Mouse (Mus musculus) limb, embryonic 14.5 days (tissue): ENCODE measurements around the gene Gm20388. TPM values are rescaled to one million over a fixed set of nuclear protein-coding genes. Genes with fewer than 3 reads are reported as not detected.

ENCODE experiments used
- ATAC-seq: fragments of 200-750 bp; cut with Nextera tagmentation; 2 replicates; pipeline ENCODE4 v1.8.0; 2017; ENCODE audit warnings: low read depth, moderate number of reproducible peaks, moderate TSS enrichment; ENCODE audit not compliant: low FRiP score
- DNase-seq: peaks from one replicate; pipeline ENCODE4 v3.0.0-alpha.2; 2015; ENCODE audit warnings: low spot score
- H3K27ac ChIP-seq: fragments of 300-500 bp; sonication (generic); replicated peaks from 2 replicates; pipeline ENCODE4 v1.5.1; 2014; ENCODE audit warnings: low read depth, mild to moderate bottlenecking, low read length, moderate library complexity, mixed read lengths
- H3K27me3 ChIP-seq: fragments of 300-500 bp; sonication (generic); 2 replicates; pipeline ENCODE4 v1.6.1; 2014; ENCODE audit warnings: low read length, mixed read lengths; ENCODE audit not compliant: control insufficient read depth, insufficient read depth
- H3K36me3 ChIP-seq: fragments of 300-500 bp; sonication (generic); 2 replicates; pipeline ENCODE4 v1.6.1; 2014; ENCODE audit warnings: mild to moderate bottlenecking, low read length, moderate library complexity, mixed read lengths; ENCODE audit not compliant: control insufficient read depth, insufficient read depth
- H3K4me1 ChIP-seq: fragments of 300-500 bp; sonication (generic); 2 replicates; pipeline ENCODE4 v1.6.1; 2014; ENCODE audit warnings: antibody characterized with exemption, low read length, mixed read lengths; ENCODE audit not compliant: control insufficient read depth, insufficient read depth
- H3K4me2 ChIP-seq: fragments of 300-500 bp; sonication (generic); replicated peaks from 2 replicates; pipeline ENCODE4 v1.6.1; 2014; ENCODE audit warnings: low read depth, mild to moderate bottlenecking, low read length, moderate library complexity; ENCODE audit not compliant: severe bottlenecking
- H3K4me3 ChIP-seq: fragments of 300-500 bp; sonication (generic); replicated peaks from 2 replicates; pipeline ENCODE4 v1.5.1; 2014; ENCODE audit warnings: low read length
- H3K9ac ChIP-seq: fragments of 300-500 bp; sonication (generic); 2 replicates; pipeline ENCODE4 v1.6.1; 2014; ENCODE audit warnings: mild to moderate bottlenecking, low read depth, low read length, moderate library complexity; ENCODE audit not compliant: severe bottlenecking
- H3K9me3 ChIP-seq: fragments of 300-500 bp; sonication (generic); 2 replicates; pipeline ENCODE4 v1.6.1; 2016; ENCODE audit warnings: low read length; ENCODE audit not compliant: control insufficient read depth
- POLR2A ChIP-seq: fragments of 200-500 bp; IDR thresholded peaks from 2 replicates; pipeline ENCODE4 v1.8.0; 2012; ENCODE audit warnings: inconsistent platforms, mild to moderate bottlenecking, moderate library complexity, borderline replicate concordance; ENCODE audit not compliant: insufficient read depth, insufficient read length; ENCODE audit errors: extremely low read depth
- WGBS: fragments of 180-500 bp; shearing (Covaris S2); extraction: QIAGEN DNeasy Blood & Tissue Kit; methylation state at CpG from one replicate; pipeline ENCODE4 v1.1.7; 2014; 5-methylcytosine and 5-hydroxymethylcytosine counted together
- polyA plus RNA-seq, 2 experiments: library from polyadenylated mRNA; depleted of rRNA in 1 of 2; stranded (reverse) in 1 of 2; unstranded in 1 of 2; fragments of >200 nt; fragmentation: Nextera tagmentation in 1 of 2; extraction: Ambion mirVana in 1 of 2; gene quantifications; 2 replicates each; pipeline versions ENCODE4 v1.2.1 to v1.2.3; 2012 to 2014

The Gm20388 gene
- polyA plus RNA-seq, 2 experiments, result 1.9 to 49.9 TPM

DNA sequence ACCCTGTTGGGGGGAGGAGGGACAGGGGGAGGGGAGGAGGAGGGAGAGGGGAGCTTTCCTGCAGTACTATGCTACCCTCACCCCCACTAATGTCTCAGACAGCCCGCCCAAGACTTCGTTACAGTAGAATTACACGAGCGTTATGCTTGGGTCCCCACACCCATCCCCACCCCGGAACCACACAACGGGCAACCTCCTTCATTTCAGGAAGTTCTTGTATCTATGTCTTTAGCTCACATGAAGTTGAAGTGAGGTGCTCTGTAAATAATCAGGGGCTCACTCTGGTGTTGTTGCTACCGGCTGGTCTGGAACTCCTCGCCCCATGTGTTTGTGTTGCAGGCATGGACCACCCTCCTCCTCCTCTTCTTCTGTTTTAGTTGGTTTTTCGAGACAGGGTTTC is 2517.5 kb downstream of the Gm20388 start:
- Histone ChIP-seq H3K4me3 (no peak overlapping the region), H3K36me3 (0 out of 2 replicates have a peak, but pooled peaks cover 3% of the 10 kb centered on the region), H3K4me2 (no peak overlapping the region), H3K9me3 (no peaks in the 10 kb centered on the region), H3K9ac (no peak overlapping the region), H3K27ac (no peak overlapping the region), H3K4me1 (peaks cover 14% of the 10 kb centered on the region), H3K27me3 (no peaks in the 10 kb centered on the region)
- ATAC-seq (no peak), DNase-seq (no peak)
- no peak for TF ChIP-seq POLR2A
- 89% methylated on average over 9 of the region's 9 CpGs for WGBS

DNA sequence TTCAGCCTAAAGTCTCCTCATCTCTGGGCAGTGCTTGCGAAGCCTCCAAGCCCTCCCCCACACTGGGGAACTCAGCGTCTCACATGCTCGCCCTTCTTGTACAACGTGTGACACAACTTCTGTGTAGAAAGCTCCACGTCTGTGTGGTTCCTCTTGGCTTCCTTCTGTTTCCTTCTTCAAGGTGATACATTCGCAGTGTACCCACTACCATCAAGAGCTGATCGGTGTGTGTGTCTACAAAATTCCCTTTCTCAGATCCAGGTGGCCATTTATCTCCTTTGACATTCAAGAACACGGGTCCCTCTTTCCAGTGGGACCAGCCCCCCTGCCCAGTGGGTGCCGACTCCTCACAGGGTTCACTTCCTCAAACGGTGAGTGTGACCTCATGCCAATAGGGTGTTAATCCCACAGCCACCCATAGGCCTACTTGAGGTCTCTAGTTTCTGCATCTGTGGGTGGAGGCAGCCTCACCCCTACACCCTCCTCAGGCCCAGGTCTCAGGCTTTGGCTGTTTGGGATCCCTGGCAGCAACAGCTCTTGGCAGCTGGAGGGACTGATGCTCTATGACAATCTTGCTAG is 2519.5 kb downstream of the Gm20388 start:
- Histone ChIP-seq H3K36me3 (peaks cover 2% of the 10 kb centered on the region; the same call in 1 of the 2 replicates), H3K4me3 (no peak overlapping the region), H3K4me1 (peaks cover 14% of the 10 kb centered on the region), H3K27me3 (no peaks in the 10 kb centered on the region), H3K9me3 (no peaks in the 10 kb centered on the region), H3K4me2 (no peak overlapping the region), H3K9ac (no peak overlapping the region), H3K27ac (no peak overlapping the region)
- no peak for DNase-seq
- no peak for TF ChIP-seq POLR2A
- WGBS, result 86% methylated on average over 10 of the region's 10 CpGs
- ATAC-seq, result no peak

DNA sequence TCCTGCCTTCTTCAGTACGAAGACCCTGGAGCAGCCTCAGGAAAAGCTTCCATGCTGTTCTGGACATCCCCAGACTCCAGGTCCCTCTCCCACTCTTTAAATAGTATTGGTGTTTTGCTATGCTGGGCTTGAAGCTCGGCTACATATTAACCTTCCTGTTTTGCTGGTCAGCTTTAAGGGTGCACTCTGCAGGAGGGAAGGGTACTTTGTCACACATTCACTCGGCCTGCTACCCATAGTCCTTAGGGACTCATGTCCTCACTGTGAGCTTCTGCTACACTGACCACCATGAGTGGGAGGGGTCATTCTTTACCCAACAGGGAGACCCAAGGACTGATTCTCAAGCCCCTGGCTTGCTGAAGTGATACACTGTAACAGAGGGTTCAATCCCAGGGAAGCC is 2520.0 kb downstream of the Gm20388 start:
- ATAC-seq, result no peak
- no peak for DNase-seq
- Histone ChIP-seq H3K4me3 (no peak overlapping the region), H3K4me2 (no peak overlapping the region), H3K4me1 (peaks cover 14% of the 10 kb centered on the region), H3K27me3 (no peaks in the 10 kb centered on the region), H3K36me3 (peaks cover 7% of the 10 kb centered on the region; the same call in 1 of the 2 replicates), H3K9ac (no peak overlapping the region), H3K9me3 (no peaks in the 10 kb centered on the region), H3K27ac (no peak overlapping the region)
- no peak for TF ChIP-seq POLR2A
- WGBS, result 80% methylated on average over 3 of the region's 3 CpGs

DNA sequence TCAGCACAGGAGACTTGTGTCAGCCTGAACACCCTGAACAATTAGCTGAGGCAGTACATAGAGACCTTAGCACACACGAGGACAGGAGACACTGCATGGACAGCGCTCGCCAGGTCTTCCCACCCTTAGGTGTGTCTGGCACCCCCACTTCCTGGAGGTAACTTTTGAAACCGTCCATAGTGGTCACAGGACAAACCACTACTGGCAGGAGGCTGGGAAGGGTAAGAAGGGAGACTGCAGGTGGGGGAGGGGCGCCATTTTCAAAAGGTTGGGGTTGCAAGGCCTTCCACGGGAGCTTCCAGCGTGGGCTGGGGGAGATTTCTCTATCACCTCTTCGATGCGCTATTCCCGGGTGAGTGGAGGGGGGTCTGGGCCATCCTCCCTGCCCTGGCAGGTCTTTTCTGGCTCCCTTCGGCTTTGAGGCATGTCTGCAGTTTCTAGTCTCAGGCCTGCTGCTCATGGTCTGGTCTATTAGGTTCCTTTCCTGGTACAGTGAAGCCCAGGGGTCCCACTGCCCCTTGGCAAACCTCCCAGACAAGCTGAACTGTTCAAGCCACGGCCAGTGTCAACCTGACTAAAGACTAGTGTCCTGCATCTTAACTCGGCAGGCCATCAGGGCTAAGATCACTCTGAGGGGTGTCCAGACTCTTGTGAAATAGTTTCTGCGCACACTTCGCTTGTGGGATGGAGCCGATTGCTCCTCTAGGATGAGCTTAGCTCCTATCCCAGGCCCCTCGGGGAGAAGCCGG is 2521.2 kb downstream of the Gm20388 start:
- H3K27me3 ChIP-seq, result no peaks in the 10 kb centered on the region
- peaks cover 14% of the 10 kb centered on the region for H3K4me1 ChIP-seq
- DNase-seq (no peak), ATAC-seq (no peak)
- peak overlapping the region; percentile 57 for H3K4me3 ChIP-seq
- 36% methylated on average over 18 of the region's 18 CpGs for WGBS
- H3K9me3 ChIP-seq, result no peaks in the 10 kb centered on the region
- H3K4me2 ChIP-seq, result peak overlapping the region; percentile 94
- H3K9ac ChIP-seq, result peak overlapping the region; percentile 79
- peak overlapping the region; percentile 38; the same call in 1 of the 2 replicates for H3K27ac ChIP-seq
- TF ChIP-seq POLR2A, result no peak
- H3K36me3 ChIP-seq, result peaks cover 19% of the 10 kb centered on the region

DNA sequence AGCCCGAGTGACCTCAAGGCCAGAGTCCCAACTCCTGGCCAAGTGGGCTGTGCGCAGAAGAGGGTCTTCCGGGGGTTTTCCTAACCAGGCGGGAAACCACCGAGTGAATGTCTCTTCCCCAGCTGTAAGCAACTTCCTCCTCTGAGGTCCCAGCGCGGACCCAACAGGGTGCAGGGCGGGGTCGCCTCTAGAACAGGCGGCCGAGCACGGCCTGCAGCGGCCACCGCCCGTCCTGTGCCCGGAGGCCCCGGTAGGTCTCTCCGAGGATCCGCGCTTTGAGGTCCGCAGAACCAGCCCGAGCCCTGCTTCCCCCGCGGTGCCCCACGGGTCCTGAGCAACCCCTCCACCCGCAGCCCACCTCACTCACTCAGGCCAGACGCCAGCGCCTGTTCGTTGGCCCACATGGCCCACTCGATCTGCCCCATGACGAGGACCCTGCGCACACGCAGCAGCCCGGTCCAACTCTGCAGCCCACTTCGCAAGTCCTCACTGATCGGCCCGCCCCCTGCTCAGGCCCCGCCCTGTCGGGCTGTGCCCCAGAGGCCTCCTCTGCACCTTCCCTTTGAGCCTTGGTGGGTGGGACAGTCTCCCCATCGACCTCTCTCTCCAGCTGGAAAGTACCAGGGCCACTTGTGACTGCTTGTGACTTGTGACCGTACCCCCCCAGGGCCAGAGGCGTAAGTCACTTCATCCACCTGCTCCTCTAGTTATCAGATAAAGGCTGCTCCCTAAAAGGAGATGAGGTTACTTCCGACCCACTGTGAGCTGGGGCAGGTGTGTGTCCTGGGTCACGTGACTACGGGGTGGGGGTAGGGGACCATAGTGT is 2522.0 kb downstream of the Gm20388 start, which contains the start of gene Cyba:
TSS of gene Cyba (minus strand) at position 488 of the 826 bp plus-strand sequence.
- peak within 1 kb of the TSS; percentile 94 for H3K4me2 ChIP-seq
- peak within 1 kb of the TSS; percentile 79 for H3K9ac ChIP-seq
- H3K4me1 ChIP-seq, result peaks cover 14% of the 10 kb centered on the region
- WGBS, result 4% methylated on average over 35 of the region's 45 CpGs
- peaks cover 27% of the 10 kb centered on the region for H3K36me3 ChIP-seq
- H3K27ac ChIP-seq, result peak within 1 kb of the TSS; percentile 38; the same call in 1 of the 2 replicates
- H3K4me3 ChIP-seq, result peak within 1 kb of the TSS; percentile 57
- peak; percentile 51; the same call in 1 of the 2 replicates for TF ChIP-seq POLR2A
- no peaks in the 10 kb centered on the region for H3K27me3 ChIP-seq
- peak; percentile 47 for DNase-seq
- ATAC-seq, result peak; percentile 81
- no peaks in the 10 kb centered on the region for H3K9me3 ChIP-seq
